Mouse (Mus musculus): ENCODE results near the gene Tcp11l2. TPM values are rescaled to one million over a fixed set of nuclear protein-coding genes. Genes with fewer than 3 reads are reported as not detected.

The Tcp11l2 gene
- total RNA-seq, 2 experiments from 2014 or later = 11.3 to 42.8 TPM

GRCm38 (mm10) chr10:84645940-84646339 lies 69.5 kb downstream of the Tcp11l2 start:
- ATAC-seq (replicated peaks; ENCODE audit: low FRiP score, poor library complexity, severe bottlenecking) = no peak

GRCm38 (mm10) chr10:84646506-84647102 lies 70.2 kb downstream of the Tcp11l2 start:
- peak; percentile 89 for ATAC-seq (replicated peaks; ENCODE audit: low FRiP score, poor library complexity, severe bottlenecking)

GRCm38 (mm10) chr10:84647264-84647663 lies 70.8 kb downstream of the Tcp11l2 start:
- ATAC-seq (replicated peaks; ENCODE audit: low FRiP score, poor library complexity, severe bottlenecking) = no peak

GRCm38 (mm10) chr10:84648911-84649310 lies 72.5 kb downstream of the Tcp11l2 start:
- ATAC-seq (replicated peaks; ENCODE audit: low FRiP score, poor library complexity, severe bottlenecking) = no peak

GRCm38 (mm10) chr10:84654029-84654428 lies 77.6 kb downstream of the Tcp11l2 start:
- ATAC-seq (replicated peaks; ENCODE audit: low FRiP score, poor library complexity, severe bottlenecking) = no peak

- no peak for ATAC-seq (replicated peaks; ENCODE audit: low FRiP score, poor library complexity, severe bottlenecking)
These were observed 78.3 kb downstream of the Tcp11l2 start for GRCm38 (mm10) chr10:84654731-84655130.

- ATAC-seq (replicated peaks; ENCODE audit: low FRiP score, poor library complexity, severe bottlenecking) = no peak
These were observed 80.2 kb downstream of the Tcp11l2 start for GRCm38 (mm10) chr10:84656618-84657017.

GRCm38 (mm10) chr10:84657437-84658087 lies 81.1 kb downstream of the Tcp11l2 start:
- ATAC-seq (replicated peaks; ENCODE audit: low FRiP score, poor library complexity, severe bottlenecking) = no peak

GRCm38 (mm10) chr10:84658088-84658848 lies 81.8 kb downstream of the Tcp11l2 start:
- ATAC-seq (replicated peaks; ENCODE audit: low FRiP score, poor library complexity, severe bottlenecking) = no peak

- no peak for ATAC-seq (replicated peaks; ENCODE audit: low FRiP score, poor library complexity, severe bottlenecking)
These were observed 82.9 kb downstream of the Tcp11l2 start for GRCm38 (mm10) chr10:84659281-84659680.

- ATAC-seq (replicated peaks; ENCODE audit: low FRiP score, poor library complexity, severe bottlenecking) = no peak
These were observed 85.7 kb downstream of the Tcp11l2 start for GRCm38 (mm10) chr10:84662138-84662537.

Other genes with a start within 250 kb of the Tcp11l2 start
- gene Nuak1, start 136.0 kb upstream of the Tcp11l2 start, total RNA-seq (2015; ENCODE audit: low replicate concordance) = 2.1 and 4.0 TPM in 2 replicates
- 0.64 and 1.4 TPM in 2 replicates for gene Nuak1, start 136.0 kb upstream of the Tcp11l2 start, total RNA-seq (2017; ENCODE audit: low replicate concordance)
- 17.7 and 20.5 TPM in 2 replicates for gene Ckap4, start 42.6 kb upstream of the Tcp11l2 start, total RNA-seq (2015; ENCODE audit: low replicate concordance)
- gene Ckap4, start 42.6 kb upstream of the Tcp11l2 start, total RNA-seq (2017; ENCODE audit: low replicate concordance) = 13.2 and 14.5 TPM in 2 replicates
- 19.3 and 33.9 TPM in 2 replicates for gene Polr3b, start 45.7 kb downstream of the Tcp11l2 start, total RNA-seq (2015; ENCODE audit: low replicate concordance)
- 28.9 and 75.6 TPM in 2 replicates for gene Polr3b, start 45.7 kb downstream of the Tcp11l2 start, total RNA-seq (2017; ENCODE audit: low replicate concordance)
- not detected in 2 replicates for gene Rfx4, start 179.4 kb downstream of the Tcp11l2 start, total RNA-seq (2015; ENCODE audit: low replicate concordance)
- gene Rfx4, start 179.4 kb downstream of the Tcp11l2 start, total RNA-seq (2017; ENCODE audit: low replicate concordance) = not detected in 2 replicates